Mouse (Mus musculus) limb, embryonic 11.5 days (tissue): ENCODE measurements around the gene Pabpn1. TPM values are rescaled to one million over a fixed set of nuclear protein-coding genes. Genes with fewer than 3 reads are reported as not detected.
A peak's percentile ranks its signal among the peaks of the same experiment; 100 is the strongest.

Source experiments
- ATAC-seq: fragments of 200-750 bp; cut with Nextera tagmentation; 2 replicates; pipeline ENCODE4 v1.8.0; 2017; ENCODE audit warnings: low read depth; ENCODE audit not compliant: insufficient number of reproducible peaks, low FRiP score, low TSS enrichment
- DNase-seq: peaks from one replicate; pipeline ENCODE4 v3.0.0-alpha.2; 2015; ENCODE audit warnings: low spot score
- H3K27ac ChIP-seq: fragments of 300-500 bp; sonication (generic); replicated peaks from 2 replicates; pipeline ENCODE4 v1.5.1; 2014; ENCODE audit warnings: low read depth, mild to moderate bottlenecking, low read length
- H3K27me3 ChIP-seq: fragments of 300-500 bp; sonication (generic); 2 replicates; pipeline ENCODE4 v1.6.1; 2014; ENCODE audit warnings: mild to moderate bottlenecking, low read length, mixed read lengths; ENCODE audit not compliant: control insufficient read depth, insufficient read depth
- H3K36me3 ChIP-seq: fragments of 300-500 bp; sonication (generic); 2 replicates; pipeline ENCODE4 v1.6.1; 2014; ENCODE audit warnings: mild to moderate bottlenecking, low read length, moderate library complexity, mixed read lengths; ENCODE audit not compliant: control insufficient read depth, insufficient read depth
- H3K4me1 ChIP-seq: fragments of 300-500 bp; sonication (generic); 2 replicates; pipeline ENCODE4 v1.6.1; 2014; ENCODE audit warnings: low read length, mixed read lengths; ENCODE audit not compliant: control insufficient read depth, insufficient read depth
- H3K4me2 ChIP-seq: fragments of 300-500 bp; sonication (generic); 2 replicates; pipeline ENCODE4 v1.6.1; 2014; ENCODE audit warnings: low read depth, mild to moderate bottlenecking, moderate library complexity; ENCODE audit not compliant: severe bottlenecking
- H3K4me3 ChIP-seq: fragments of 300-500 bp; sonication (generic); 2 replicates; pipeline ENCODE4 v1.5.1; 2014; ENCODE audit warnings: low read depth, low read length
- H3K9ac ChIP-seq: fragments of 300-500 bp; sonication (generic); 2 replicates; pipeline ENCODE4 v1.6.1; 2014; ENCODE audit warnings: mild to moderate bottlenecking, low read length
- H3K9me3 ChIP-seq: fragments of 300-500 bp; sonication (generic); 2 replicates; pipeline ENCODE4 v1.6.1; 2016; ENCODE audit warnings: low read length; ENCODE audit not compliant: control insufficient read depth
- WGBS: fragments of 180-500 bp; shearing (Covaris S2); extraction: QIAGEN DNeasy Blood & Tissue Kit; methylation state at CpG from one replicate; pipeline ENCODE4 v1.1.7; 2014; 5-methylcytosine and 5-hydroxymethylcytosine counted together
- polyA plus RNA-seq: library from polyadenylated mRNA; unstranded; fragments of >200 nt; fragmentation: Nextera tagmentation; extraction: Ambion mirVana; gene quantifications from 2 replicates; pipeline ENCODE4 v1.2.1, GENCODE M21; 2014

Pabpn1 gene
- polyA plus RNA-seq, 1 experiment from 2014 or later, result 158 TPM

DNA sequence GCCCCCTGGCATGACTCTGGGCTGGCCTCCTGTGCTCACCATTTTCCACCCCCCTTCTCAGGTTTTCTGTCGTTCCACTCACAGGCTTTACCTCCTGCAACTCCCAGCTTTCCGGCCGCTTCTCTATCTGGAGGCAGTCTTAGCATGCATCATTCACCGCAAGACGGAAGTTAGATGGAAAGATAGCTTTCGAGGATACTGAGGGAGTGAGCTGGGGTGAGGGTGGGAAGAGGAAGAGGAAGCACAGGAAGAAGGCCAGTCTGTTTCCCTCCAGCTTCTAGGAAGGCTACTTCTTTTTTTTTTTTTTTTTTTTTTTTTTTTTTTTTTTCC, 44.5 kb downstream of the Pabpn1 start:
- no peaks in the 10 kb centered on the region for H3K27me3 ChIP-seq
- H3K9me3 ChIP-seq, result no peaks in the 10 kb centered on the region
- no peak overlapping the region for H3K9ac ChIP-seq
- ATAC-seq (no peak), DNase-seq (no peak)
- H3K36me3 ChIP-seq, result no peaks in the 10 kb centered on the region
- H3K27ac ChIP-seq, result no peak overlapping the region
- 67% methylated on average over 6 of the region's 6 CpGs for WGBS
- peaks cover 3% of the 10 kb centered on the region; the same call in 1 of the 2 replicates for H3K4me1 ChIP-seq
- no peak overlapping the region for H3K4me3 ChIP-seq
- no peak overlapping the region for H3K4me2 ChIP-seq

DNA sequence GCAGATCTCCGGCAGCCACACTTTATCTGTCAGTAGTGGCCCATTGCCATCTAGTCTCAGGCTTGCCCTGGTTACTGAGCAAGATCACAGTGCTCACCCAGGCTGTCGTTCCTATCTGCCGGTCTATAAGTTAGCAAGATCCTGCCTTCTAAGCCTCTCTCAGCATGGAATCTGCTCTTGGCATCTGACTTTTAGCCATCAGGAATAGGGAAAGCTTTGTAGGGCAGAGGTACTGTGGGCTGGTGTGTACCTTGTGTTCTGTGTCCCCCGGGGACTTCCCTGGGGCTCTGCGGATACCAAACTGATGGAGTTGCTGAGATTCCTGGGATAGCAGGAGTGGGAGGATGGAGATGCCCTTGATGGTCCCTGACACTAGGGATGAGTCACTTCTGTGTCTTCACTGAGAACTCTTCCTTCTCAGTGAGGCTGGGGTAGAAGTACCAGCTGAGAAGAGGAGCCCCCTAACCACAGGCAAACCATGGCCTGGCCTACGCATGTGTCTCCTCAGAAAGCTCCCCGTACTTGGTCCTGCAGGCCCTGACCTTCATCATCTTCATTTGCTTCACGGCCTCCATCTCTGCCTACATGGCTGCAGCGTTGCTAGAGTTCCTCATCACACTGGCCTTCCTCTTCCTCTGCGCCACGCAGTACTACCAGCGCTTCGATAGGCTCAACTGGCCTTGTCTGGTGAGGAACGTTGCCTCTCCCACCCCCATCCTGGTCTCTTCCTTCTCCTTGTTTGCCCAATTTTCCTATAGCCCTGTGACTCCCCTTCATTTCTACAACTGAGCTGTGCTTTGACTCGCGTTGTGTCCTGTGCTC, 45.3 kb downstream of the Pabpn1 start:
- no peak for ATAC-seq
- H3K27ac ChIP-seq, result no peak overlapping the region
- H3K4me2 ChIP-seq, result no peak overlapping the region

DNA sequence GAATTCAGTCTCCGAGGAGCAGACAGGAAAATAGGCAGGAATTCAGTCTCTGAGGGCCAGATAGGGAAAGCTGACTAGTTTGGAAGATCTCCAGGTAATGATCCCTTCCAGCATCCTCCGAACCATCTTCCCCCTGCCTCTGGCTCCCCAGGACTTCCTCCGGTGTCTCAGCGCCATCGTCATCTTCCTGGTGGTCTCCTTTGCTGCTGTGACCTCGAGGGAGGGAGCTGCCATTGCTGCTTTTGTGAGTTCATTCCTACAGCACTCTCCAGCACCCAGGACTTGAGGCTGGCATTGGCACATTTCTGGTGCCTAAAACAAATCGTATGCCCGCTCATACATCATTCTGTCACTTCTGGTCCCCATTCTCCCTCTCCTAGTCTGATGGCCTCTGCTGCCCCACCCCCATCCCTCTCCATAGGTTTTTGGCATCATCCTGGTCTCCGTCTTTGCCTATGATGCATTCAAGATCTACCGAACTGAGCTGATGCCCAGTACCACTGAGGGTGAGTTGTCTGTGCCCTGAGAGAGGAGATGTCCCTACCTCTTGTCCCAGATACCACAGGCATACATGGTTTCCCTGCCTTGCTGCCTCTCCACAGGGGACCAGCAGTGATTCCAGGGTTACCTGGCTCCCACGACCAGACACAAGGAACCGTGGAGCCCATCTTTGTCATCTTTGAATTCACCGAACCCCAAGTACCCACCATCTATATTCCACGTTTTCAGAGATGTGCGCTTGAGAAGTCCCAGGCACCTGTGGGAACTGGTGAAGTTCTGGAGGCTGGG, 46.3 kb downstream of the Pabpn1 start:
- H3K9me3 ChIP-seq, result no peaks in the 10 kb centered on the region
- no peak overlapping the region for H3K4me2 ChIP-seq
- H3K27me3 ChIP-seq, result no peaks in the 10 kb centered on the region
- DNase-seq (no peak), ATAC-seq (no peak)
- 0 out of 2 replicates have a peak, but pooled peaks cover 3% of the 10 kb centered on the region for H3K4me1 ChIP-seq
- H3K4me3 ChIP-seq, result no peak overlapping the region
- H3K27ac ChIP-seq, result no peak overlapping the region
- WGBS, result 81% methylated on average over 15 of the region's 15 CpGs
- no peak overlapping the region for H3K9ac ChIP-seq
- no peaks in the 10 kb centered on the region for H3K36me3 ChIP-seq

More for the DNA sequence above, 45.3 kb downstream of the Pabpn1 start:
- WGBS, result 88% methylated on average over 16 of the region's 16 CpGs
- Histone ChIP-seq H3K9ac (no peak overlapping the region), H3K4me1 (peaks cover 3% of the 10 kb centered on the region; the same call in 1 of the 2 replicates), H3K27me3 (no peaks in the 10 kb centered on the region), H3K9me3 (no peaks in the 10 kb centered on the region), H3K4me3 (no peak overlapping the region), H3K36me3 (no peaks in the 10 kb centered on the region)
- DNase-seq, result no peak

DNA sequence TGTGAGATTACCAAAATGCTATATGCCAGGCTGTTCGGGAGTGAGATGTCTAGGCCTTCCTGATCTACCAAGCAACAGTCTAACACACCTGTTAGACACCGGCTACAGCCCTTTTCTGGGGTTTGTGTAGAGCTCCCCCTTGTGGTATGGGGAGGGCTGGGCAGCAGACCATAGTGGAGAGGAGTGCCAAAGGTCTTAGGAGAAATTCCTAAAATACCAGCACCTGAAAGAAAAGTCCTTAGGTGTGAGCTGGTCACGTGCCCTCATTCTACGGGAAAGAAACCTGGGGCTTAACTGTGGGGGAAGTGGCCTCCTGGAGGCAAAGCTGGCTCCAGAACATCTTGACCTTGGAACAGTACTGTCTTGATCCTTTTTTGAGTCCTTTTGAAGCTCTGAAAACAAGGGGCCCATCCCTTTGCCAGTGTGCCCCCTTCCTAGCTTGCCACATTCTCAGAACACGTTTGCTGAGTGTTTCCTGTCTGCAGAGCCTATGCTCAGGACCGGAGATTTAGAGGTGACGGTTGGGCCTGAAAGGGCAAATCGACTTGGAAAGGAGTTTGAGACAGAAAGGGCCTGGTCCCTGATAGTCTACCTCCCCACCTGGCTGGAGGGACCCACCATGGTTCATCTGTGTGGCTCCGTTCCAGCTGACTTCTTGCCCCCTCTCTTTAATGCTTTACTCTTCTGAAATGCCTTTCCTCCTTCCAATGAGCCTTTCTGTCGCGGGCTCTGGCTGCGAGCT, 47.3 kb downstream of the Pabpn1 start:
- DNase-seq (peak; percentile 76), ATAC-seq (no peak; the same call in 1 of the 2 replicates)
- 48% methylated on average over 12 of the region's 12 CpGs for WGBS
- Histone ChIP-seq H3K4me2 (no peak overlapping the region), H3K36me3 (no peaks in the 10 kb centered on the region), H3K4me1 (0 out of 2 replicates have a peak, but pooled peaks cover 3% of the 10 kb centered on the region), H3K27me3 (no peaks in the 10 kb centered on the region), H3K4me3 (no peak overlapping the region), H3K9me3 (no peaks in the 10 kb centered on the region), H3K9ac (no peak overlapping the region), H3K27ac (no peak overlapping the region)

DNA sequence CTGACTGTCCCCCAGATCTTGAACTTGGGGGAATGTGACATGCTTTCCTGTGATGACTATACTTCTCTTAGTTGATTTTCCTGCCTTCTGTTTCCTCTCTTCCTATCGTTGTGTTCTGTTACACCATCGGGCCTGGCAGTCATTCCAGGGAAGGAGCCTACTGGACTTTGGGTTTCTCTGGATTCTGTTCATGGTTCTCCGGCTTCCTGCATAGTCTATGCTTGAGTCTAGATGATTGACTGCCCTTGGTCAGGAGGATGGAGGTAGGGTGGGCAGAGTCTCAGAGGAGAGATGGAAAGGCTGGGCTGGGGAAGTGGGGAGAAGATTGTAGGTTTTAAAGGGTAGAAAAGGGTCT, 47.9 kb downstream of the Pabpn1 start:
- Histone ChIP-seq H3K4me1 (0 out of 2 replicates have a peak, but pooled peaks cover 3% of the 10 kb centered on the region), H3K4me3 (no peak overlapping the region), H3K9me3 (no peaks in the 10 kb centered on the region), H3K9ac (no peak overlapping the region), H3K36me3 (no peaks in the 10 kb centered on the region), H3K4me2 (no peak overlapping the region), H3K27ac (no peak overlapping the region), H3K27me3 (no peaks in the 10 kb centered on the region)
- DNase-seq (no peak), ATAC-seq (no peak)
- WGBS, result 77% methylated on average over 3 of the region's 3 CpGs

DNA sequence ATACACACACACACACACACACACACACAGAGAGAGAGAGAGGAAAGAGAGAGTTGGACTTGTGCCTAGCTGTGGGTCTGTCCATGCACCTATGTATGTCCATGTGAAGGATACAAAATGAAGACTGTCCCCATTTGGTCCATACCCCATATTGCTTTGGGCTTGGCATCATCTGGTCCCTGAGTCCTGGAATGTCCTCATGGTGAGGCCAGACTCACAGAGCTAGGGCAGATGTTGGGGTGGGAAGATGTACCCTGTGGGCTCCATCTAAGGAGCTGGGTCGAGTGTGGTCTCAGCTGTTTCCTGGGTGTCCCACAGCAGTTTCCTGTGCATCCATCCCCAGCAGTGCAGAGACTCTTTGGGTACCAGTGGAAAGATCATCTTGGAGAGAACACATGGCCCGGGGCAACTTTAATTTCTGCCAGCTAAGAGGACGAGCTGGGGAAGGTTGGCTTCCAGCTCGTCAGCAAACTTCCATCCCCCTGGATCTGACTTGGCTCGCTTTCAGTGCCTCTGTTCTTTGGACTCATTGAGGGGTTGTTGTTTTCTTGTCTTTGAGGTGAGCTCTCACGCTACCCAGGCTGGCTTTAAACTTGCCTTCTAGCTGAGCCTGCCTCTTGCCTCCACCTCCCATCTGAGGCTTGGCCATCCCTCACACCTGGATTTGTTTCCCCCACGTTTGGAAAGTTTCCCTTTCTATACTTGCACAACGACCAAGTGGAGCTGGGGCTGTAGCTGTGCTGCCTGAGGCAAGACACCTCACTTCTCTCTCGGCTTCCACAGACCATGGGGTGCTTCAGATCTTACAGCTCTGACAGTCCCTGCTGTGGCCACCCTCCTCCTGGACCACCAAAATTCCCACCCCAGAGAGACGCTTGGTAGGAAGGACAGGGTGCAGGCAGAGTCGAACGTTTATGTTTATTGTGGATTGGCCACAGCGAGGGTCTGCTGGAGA, 49.0 kb downstream of the Pabpn1 start:
- Histone ChIP-seq H3K27ac (no peak overlapping the region), H3K36me3 (no peaks in the 10 kb centered on the region), H3K4me1 (0 out of 2 replicates have a peak, but pooled peaks cover 3% of the 10 kb centered on the region), H3K27me3 (no peaks in the 10 kb centered on the region), H3K4me2 (no peak overlapping the region), H3K9ac (no peak overlapping the region), H3K9me3 (no peaks in the 10 kb centered on the region), H3K4me3 (no peak overlapping the region)
- 62% methylated on average over 13 of the region's 13 CpGs for WGBS
- ATAC-seq (no peak), DNase-seq (no peak)

DNA sequence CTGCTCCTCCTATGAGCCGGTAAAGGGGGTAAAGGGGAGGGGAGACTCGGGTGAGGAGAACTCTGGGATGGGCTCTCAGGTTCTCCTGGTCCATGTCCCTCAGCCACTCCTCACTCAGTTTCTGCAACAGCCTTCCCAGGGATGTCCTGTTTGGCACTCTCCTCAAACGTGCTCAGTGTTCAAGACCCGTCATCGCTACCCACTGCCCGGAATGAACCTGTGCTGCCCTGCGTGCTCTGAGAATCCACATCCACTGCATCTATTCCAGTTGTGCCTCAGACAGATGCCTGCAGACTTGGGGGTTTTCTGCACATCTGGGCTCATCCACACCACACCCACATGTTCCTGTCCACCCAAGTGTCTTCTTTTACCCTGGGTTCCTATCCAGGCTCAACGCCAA, 50.2 kb downstream of the Pabpn1 start:
- no peak overlapping the region for H3K27ac ChIP-seq
- no peaks in the 10 kb centered on the region for H3K36me3 ChIP-seq
- 91% methylated on average over 8 of the region's 8 CpGs for WGBS
- H3K27me3 ChIP-seq, result no peaks in the 10 kb centered on the region
- no peaks in the 10 kb centered on the region for H3K9me3 ChIP-seq
- no peak overlapping the region for H3K9ac ChIP-seq
- DNase-seq (no peak), ATAC-seq (no peak)
- H3K4me2 ChIP-seq, result no peak overlapping the region
- H3K4me1 ChIP-seq, result no peaks in the 10 kb centered on the region
- no peak overlapping the region for H3K4me3 ChIP-seq
